Mouse (Mus musculus): ENCODE measurements around the gene Sept3.

GRCm38 (mm10) chr15:82337875-82338274 is 63.2 kb downstream of the Sept3 start:
- TF ChIP-seq CTCF (IDR thresholded peaks at IDR 0.05; ENCODE audit: low read depth, low read length) (no peak), POLR2A (IDR thresholded peaks at IDR 0.05; ENCODE audit: extremely low read depth, insufficient read depth, low read length) (no peak)
